Mouse (Mus musculus) liver, embryonic 15.5 days (tissue): ENCODE results near the gene Smchd1. TPM values are rescaled to one million over a fixed set of nuclear protein-coding genes. Genes with fewer than 3 reads are reported as not detected.
A peak's percentile ranks its signal among the peaks of the same experiment; 100 is the strongest.

ENCODE experiments used
- ATAC-seq: fragments of 200-750 bp; cut with Nextera tagmentation; 2 replicates; pipeline ENCODE4 v1.8.0; 2017; ENCODE audit warnings: moderate number of reproducible peaks, mild to moderate bottlenecking, moderate library complexity; ENCODE audit not compliant: insufficient read depth
- H3K27ac ChIP-seq: fragments of 300-500 bp; sonication (generic); replicated peaks from 2 replicates; pipeline ENCODE4 v1.5.1; 2015; ENCODE audit warnings: mild to moderate bottlenecking, inconsistent platforms
- H3K27me3 ChIP-seq: fragments of 300-500 bp; sonication (generic); 2 replicates; pipeline ENCODE4 v1.6.1; 2015; ENCODE audit warnings: mild to moderate bottlenecking, inconsistent platforms
- H3K36me3 ChIP-seq: fragments of 300-500 bp; sonication (generic); replicated peaks from 2 replicates; pipeline ENCODE4 v1.6.1; 2015; ENCODE audit warnings: moderate library complexity, mild to moderate bottlenecking, inconsistent platforms
- H3K4me1 ChIP-seq: fragments of 300-500 bp; sonication (generic); replicated peaks from 2 replicates; pipeline ENCODE4 v1.6.1; 2015; ENCODE audit warnings: inconsistent platforms
- H3K4me2 ChIP-seq: fragments of 300-500 bp; sonication (generic); 2 replicates; pipeline ENCODE4 v1.6.1; 2015; ENCODE audit warnings: moderate library complexity, mild to moderate bottlenecking, inconsistent platforms
- H3K4me3 ChIP-seq: fragments of 300-500 bp; sonication (generic); replicated peaks from 2 replicates; pipeline ENCODE4 v1.5.1; 2015; ENCODE audit warnings: mild to moderate bottlenecking, inconsistent platforms
- H3K9ac ChIP-seq: fragments of 300-500 bp; sonication (generic); 2 replicates; pipeline ENCODE4 v1.6.1; 2015; ENCODE audit warnings: moderate library complexity, mild to moderate bottlenecking, inconsistent platforms
- H3K9me3 ChIP-seq: fragments of 300-500 bp; sonication (generic); replicated peaks from 2 replicates; pipeline ENCODE4 v1.6.1; 2016; ENCODE audit warnings: inconsistent platforms
- WGBS: fragments of 180-500 bp; shearing (Covaris S2); methylation state at CpG from one replicate; pipeline ENCODE4 v1.1.7; 2015; ENCODE audit warnings: mixed read lengths; ENCODE audit not compliant: insufficient replicate concordance; 5-methylcytosine and 5-hydroxymethylcytosine counted together
- polyA plus RNA-seq: library from polyadenylated mRNA; unstranded; fragments of >200 nt; fragmentation: Nextera tagmentation; extraction: Ambion mirVana; gene quantifications from 2 replicates; pipeline ENCODE4 v1.2.1, GENCODE M21; 2015

Gene Smchd1
- 28.6 and 30.6 TPM in 2 replicates for polyA plus RNA-seq

- Histone ChIP-seq H3K36me3 (0 out of 2 replicates have a peak, but pooled peaks cover 3% of the 10 kb centered on the region), H3K4me3 (peak within 1 kb of the TSS; percentile 98), H3K27ac (peak within 1 kb of the TSS; percentile 96), H3K9ac (peak within 1 kb of the TSS; percentile 96), H3K27me3 (no peaks in the 10 kb centered on the region), H3K4me2 (peak within 1 kb of the TSS; percentile 89), H3K9me3 (no peaks in the 10 kb centered on the region), H3K4me1 (peaks cover 47% of the 10 kb centered on the region)
- peak; percentile 96 for ATAC-seq
- under 1% methylated on average over 106 of the region's 109 CpGs for WGBS
Measured at GRCm38 (mm10) chr17:71474762-71475704, at the start of gene Smchd1. Smchd1 (minus strand) TSS chr17:71475343.

- Histone ChIP-seq H3K36me3 (peaks cover 94% of the 10 kb centered on the region), H3K4me2 (peak overlapping the region; percentile 16; the same call in 1 of the 2 replicates), H3K27ac (peak overlapping the region; percentile 68), H3K4me3 (no peak overlapping the region), H3K4me1 (peaks cover 12% of the 10 kb centered on the region), H3K27me3 (no peaks in the 10 kb centered on the region), H3K9ac (no peak overlapping the region), H3K9me3 (no peaks in the 10 kb centered on the region)
- peak; percentile 87 for ATAC-seq
- WGBS, result 56% methylated on average over 11 of the region's 11 CpGs
Measured at GRCm38 (mm10) chr17:71510297-71510696, 35.2 kb upstream of the Smchd1 start.

- no peak overlapping the region for H3K9ac ChIP-seq
- H3K27me3 ChIP-seq, result no peaks in the 10 kb centered on the region
- H3K9me3 ChIP-seq, result no peaks in the 10 kb centered on the region
- no peak overlapping the region for H3K4me2 ChIP-seq
- 91% methylated on average over 8 of the region's 8 CpGs for WGBS
- H3K27ac ChIP-seq, result no peak overlapping the region
- H3K4me1 ChIP-seq, result peaks cover 12% of the 10 kb centered on the region
- no peak for ATAC-seq
- H3K4me3 ChIP-seq, result no peak overlapping the region
- peaks cover 91% of the 10 kb centered on the region for H3K36me3 ChIP-seq
Measured at GRCm38 (mm10) chr17:71506832-71507231, 31.7 kb upstream of the Smchd1 start.

- peaks cover 11% of the 10 kb centered on the region for H3K4me1 ChIP-seq
- H3K4me3 ChIP-seq, result no peak overlapping the region
- peaks cover 66% of the 10 kb centered on the region for H3K36me3 ChIP-seq
- no peak overlapping the region for H3K4me2 ChIP-seq
- no peak overlapping the region for H3K27ac ChIP-seq
- no peaks in the 10 kb centered on the region for H3K27me3 ChIP-seq
- H3K9ac ChIP-seq, result no peak overlapping the region
- 79% methylated on average over 4 of the region's 4 CpGs for WGBS
- no peaks in the 10 kb centered on the region for H3K9me3 ChIP-seq
- no peak for ATAC-seq
Measured at GRCm38 (mm10) chr17:71495784-71496183, 20.6 kb upstream of the Smchd1 start.

GRCm38 (mm10) chr17:71491332-71491686 is 16.2 kb upstream of the Smchd1 start:
- Histone ChIP-seq H3K27me3 (no peaks in the 10 kb centered on the region), H3K27ac (peak overlapping the region; percentile 79), H3K36me3 (peaks cover 21% of the 10 kb centered on the region), H3K4me1 (peaks cover 36% of the 10 kb centered on the region), H3K4me3 (no peak overlapping the region), H3K9me3 (no peaks in the 10 kb centered on the region), H3K9ac (peak overlapping the region; percentile 15; the same call in 1 of the 2 replicates), H3K4me2 (peak overlapping the region; percentile 52)
- WGBS, result 40% methylated on average over 4 of the region's 4 CpGs
- ATAC-seq, result peak; percentile 20; the same call in 1 of the 2 replicates

GRCm38 (mm10) chr17:71490666-71491331 is 15.7 kb upstream of the Smchd1 start:
- H3K4me1 ChIP-seq, result peaks cover 41% of the 10 kb centered on the region
- H3K4me3 ChIP-seq, result no peak overlapping the region
- H3K4me2 ChIP-seq, result peak overlapping the region; percentile 52
- peak; percentile 76 for ATAC-seq
- H3K27me3 ChIP-seq, result no peaks in the 10 kb centered on the region
- H3K9ac ChIP-seq, result peak overlapping the region; percentile 15; the same call in 1 of the 2 replicates
- H3K27ac ChIP-seq, result peak overlapping the region; percentile 79
- peaks cover 16% of the 10 kb centered on the region for H3K36me3 ChIP-seq
- 21% methylated on average over 9 of the region's 9 CpGs for WGBS
- no peaks in the 10 kb centered on the region for H3K9me3 ChIP-seq

- Histone ChIP-seq H3K27me3 (no peaks in the 10 kb centered on the region), H3K9me3 (no peaks in the 10 kb centered on the region), H3K36me3 (peaks cover 7% of the 10 kb centered on the region), H3K4me3 (no peak overlapping the region), H3K4me2 (no peak overlapping the region), H3K27ac (peak overlapping the region; percentile 79), H3K9ac (no peak overlapping the region), H3K4me1 (peaks cover 49% of the 10 kb centered on the region)
- 47% methylated on average over 9 of the region's 9 CpGs for WGBS
- ATAC-seq, result peak; percentile 43
Measured at GRCm38 (mm10) chr17:71489703-71490461, 14.7 kb upstream of the Smchd1 start.

GRCm38 (mm10) chr17:71486231-71486851 is 11.2 kb upstream of the Smchd1 start:
- H3K4me1 ChIP-seq, result peaks cover 43% of the 10 kb centered on the region
- H3K27ac ChIP-seq, result peak overlapping the region; percentile 74
- H3K9me3 ChIP-seq, result no peaks in the 10 kb centered on the region
- H3K4me2 ChIP-seq, result peak overlapping the region; percentile 73
- peak overlapping the region; percentile 39; the same call in 1 of the 2 replicates for H3K9ac ChIP-seq
- WGBS, result 24% methylated on average over 8 of the region's 8 CpGs
- no peaks in the 10 kb centered on the region for H3K27me3 ChIP-seq
- peak overlapping the region; percentile 48 for H3K4me3 ChIP-seq
- no peaks in the 10 kb centered on the region for H3K36me3 ChIP-seq
- no peak for ATAC-seq

GRCm38 (mm10) chr17:71485791-71486230 is 10.7 kb upstream of the Smchd1 start:
- 11% methylated on average over 12 of the region's 12 CpGs for WGBS
- Histone ChIP-seq H3K27me3 (no peaks in the 10 kb centered on the region), H3K9ac (peak overlapping the region; percentile 39; the same call in 1 of the 2 replicates), H3K27ac (peak overlapping the region; percentile 74), H3K4me2 (peak overlapping the region; percentile 73), H3K9me3 (no peaks in the 10 kb centered on the region), H3K36me3 (no peaks in the 10 kb centered on the region), H3K4me3 (peak overlapping the region; percentile 48), H3K4me1 (peaks cover 38% of the 10 kb centered on the region)
- ATAC-seq, result no peak

GRCm38 (mm10) chr17:71484711-71485110 is 9.6 kb upstream of the Smchd1 start:
- ATAC-seq, result no peak
- Histone ChIP-seq H3K9ac (no peak overlapping the region), H3K4me3 (no peak overlapping the region), H3K9me3 (no peaks in the 10 kb centered on the region), H3K36me3 (no peaks in the 10 kb centered on the region), H3K4me1 (peaks cover 33% of the 10 kb centered on the region), H3K27ac (no peak overlapping the region), H3K4me2 (no peak overlapping the region), H3K27me3 (no peaks in the 10 kb centered on the region)
- 80% methylated on average over 5 of the region's 5 CpGs for WGBS
